Mouse (Mus musculus): ENCODE data around the gene Grip1. TPM values are rescaled to one million over a fixed set of nuclear protein-coding genes. Genes with fewer than 3 reads are reported as not detected.

The Grip1 gene
- polyA plus RNA-seq, 1 experiment from 2014 or later = 2.3 TPM

DNA sequence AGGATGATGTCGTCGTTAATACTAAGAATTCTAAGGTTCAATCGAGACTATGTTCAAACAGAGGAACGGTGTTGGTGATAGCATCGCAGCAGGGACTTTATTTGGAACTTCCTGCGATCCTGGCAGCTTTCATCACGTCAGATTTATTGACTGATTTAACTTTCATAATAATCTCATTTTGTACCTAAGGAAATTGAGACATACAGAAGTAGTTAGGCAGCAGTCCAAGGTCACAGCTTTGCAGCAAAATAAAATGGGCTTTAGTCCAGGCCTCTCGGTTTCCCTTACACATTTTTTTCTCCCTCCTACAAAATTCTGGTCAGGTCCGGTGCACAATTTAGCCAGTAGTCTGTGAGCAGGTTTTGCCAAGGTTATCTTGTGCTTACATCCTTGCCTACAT, 178.3 kb downstream of the Grip1 start:
- H3K4me3 ChIP-seq (replicated peaks) = no peak overlapping the region
- H3K9me3 ChIP-seq = no peaks in the 10 kb centered on the region
- no peaks in the 10 kb centered on the region for H3K36me3 ChIP-seq
- H3K4me2 ChIP-seq = no peak overlapping the region
- H3K27me3 ChIP-seq (replicated peaks) = no peaks in the 10 kb centered on the region
- 67% methylated on average over 9 of the region's 9 CpGs for WGBS
- H3K27ac ChIP-seq = no peak overlapping the region
- no peaks in the 10 kb centered on the region for H3K4me1 ChIP-seq
- no peak for ATAC-seq (ENCODE audit: insufficient read depth, low FRiP score, low read depth)
- H3K9ac ChIP-seq = no peak overlapping the region

DNA sequence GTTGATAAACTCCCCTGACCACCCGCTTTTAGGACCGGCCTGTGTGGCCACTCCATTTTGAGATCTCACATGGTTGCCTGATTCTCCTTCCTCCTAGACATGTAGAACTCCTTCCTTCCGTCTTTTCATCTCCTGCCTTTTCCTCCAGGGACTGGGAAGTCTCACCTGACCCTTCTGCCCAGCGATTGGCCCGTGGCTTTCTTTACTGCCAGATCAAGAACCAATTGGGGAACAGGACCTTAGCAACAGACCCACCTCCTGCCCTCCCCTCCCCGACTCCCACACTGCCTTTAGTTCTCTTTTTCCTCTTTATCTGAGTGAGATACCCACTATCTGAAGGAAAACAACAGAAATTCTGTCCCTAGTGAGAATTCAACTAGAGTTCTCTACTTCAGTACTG, 180.9 kb downstream of the Grip1 start:
- 57% methylated on average over 6 of the region's 6 CpGs for WGBS
- Histone ChIP-seq H3K4me3 (replicated peaks) (peak overlapping the region; percentile 14; the same call in 1 of the 2 replicates), H3K4me2 (peak overlapping the region; percentile 33; the same call in 1 of the 2 replicates), H3K9me3 (no peaks in the 10 kb centered on the region), H3K4me1 (no peaks in the 10 kb centered on the region), H3K9ac (no peak overlapping the region), H3K27ac (no peak overlapping the region), H3K36me3 (no peaks in the 10 kb centered on the region), H3K27me3 (replicated peaks) (no peaks in the 10 kb centered on the region)
- ATAC-seq (ENCODE audit: insufficient read depth, low FRiP score, low read depth) = peak; percentile 88

- no peak for ATAC-seq (ENCODE audit: insufficient read depth, low FRiP score, low read depth)
- Histone ChIP-seq H3K36me3 (no peaks in the 10 kb centered on the region), H3K27ac (no peak overlapping the region)
Observed at GRCm38 (mm10) chr10:119640534-119640933, 186.9 kb downstream of the Grip1 start.

GRCm38 (mm10) chr10:119641011-119641410, 187.4 kb downstream of the Grip1 start:
- no peaks in the 10 kb centered on the region for H3K4me1 ChIP-seq
- no peaks in the 10 kb centered on the region for H3K36me3 ChIP-seq
- H3K4me3 ChIP-seq (replicated peaks) = no peak overlapping the region
- H3K27me3 ChIP-seq (replicated peaks) = no peaks in the 10 kb centered on the region
- no peak for ATAC-seq (ENCODE audit: insufficient read depth, low FRiP score, low read depth)
- no peaks in the 10 kb centered on the region for H3K9me3 ChIP-seq
- no peak overlapping the region for H3K9ac ChIP-seq
- H3K4me2 ChIP-seq = no peak overlapping the region
- 75% methylated on average over 12 of the region's 12 CpGs for WGBS
- no peak overlapping the region for H3K27ac ChIP-seq

More at GRCm38 (mm10) chr10:119640534-119640933, 186.9 kb downstream of the Grip1 start:
- 70% methylated on average over 10 of the region's 10 CpGs for WGBS
- Histone ChIP-seq H3K4me3 (replicated peaks) (no peak overlapping the region), H3K9me3 (no peaks in the 10 kb centered on the region), H3K9ac (no peak overlapping the region), H3K4me2 (no peak overlapping the region), H3K4me1 (no peaks in the 10 kb centered on the region), H3K27me3 (replicated peaks) (no peaks in the 10 kb centered on the region)

DNA sequence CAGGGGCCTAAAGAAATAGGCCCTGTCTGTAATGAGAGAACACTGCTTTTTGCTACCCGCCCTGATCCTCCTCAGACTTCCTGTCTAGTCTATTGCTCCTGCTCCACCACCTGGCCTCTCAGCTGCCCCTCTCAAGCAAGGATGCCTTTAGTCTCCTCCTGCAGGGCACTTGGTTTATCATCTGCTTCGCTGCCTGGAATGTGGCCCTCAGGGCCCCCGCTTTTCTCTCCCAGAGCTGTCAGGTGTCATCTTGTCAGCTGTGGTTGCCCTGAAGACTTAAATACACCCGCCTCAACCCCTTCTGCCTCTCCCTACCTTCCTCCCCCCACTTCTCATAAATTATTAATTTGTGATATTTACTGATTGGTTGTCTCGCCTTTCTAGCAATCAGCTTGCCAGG, 190.7 kb downstream of the Grip1 start:
- no peaks in the 10 kb centered on the region for H3K36me3 ChIP-seq
- no peaks in the 10 kb centered on the region for H3K27me3 ChIP-seq (replicated peaks)
- no peak for ATAC-seq (ENCODE audit: insufficient read depth, low FRiP score, low read depth)
- H3K4me2 ChIP-seq = no peak overlapping the region
- no peak overlapping the region for H3K9ac ChIP-seq
- no peak overlapping the region for H3K4me3 ChIP-seq (replicated peaks)
- 40% methylated on average over 5 of the region's 5 CpGs for WGBS
- no peak overlapping the region for H3K27ac ChIP-seq
- no peaks in the 10 kb centered on the region for H3K4me1 ChIP-seq
- H3K9me3 ChIP-seq = no peaks in the 10 kb centered on the region

DNA sequence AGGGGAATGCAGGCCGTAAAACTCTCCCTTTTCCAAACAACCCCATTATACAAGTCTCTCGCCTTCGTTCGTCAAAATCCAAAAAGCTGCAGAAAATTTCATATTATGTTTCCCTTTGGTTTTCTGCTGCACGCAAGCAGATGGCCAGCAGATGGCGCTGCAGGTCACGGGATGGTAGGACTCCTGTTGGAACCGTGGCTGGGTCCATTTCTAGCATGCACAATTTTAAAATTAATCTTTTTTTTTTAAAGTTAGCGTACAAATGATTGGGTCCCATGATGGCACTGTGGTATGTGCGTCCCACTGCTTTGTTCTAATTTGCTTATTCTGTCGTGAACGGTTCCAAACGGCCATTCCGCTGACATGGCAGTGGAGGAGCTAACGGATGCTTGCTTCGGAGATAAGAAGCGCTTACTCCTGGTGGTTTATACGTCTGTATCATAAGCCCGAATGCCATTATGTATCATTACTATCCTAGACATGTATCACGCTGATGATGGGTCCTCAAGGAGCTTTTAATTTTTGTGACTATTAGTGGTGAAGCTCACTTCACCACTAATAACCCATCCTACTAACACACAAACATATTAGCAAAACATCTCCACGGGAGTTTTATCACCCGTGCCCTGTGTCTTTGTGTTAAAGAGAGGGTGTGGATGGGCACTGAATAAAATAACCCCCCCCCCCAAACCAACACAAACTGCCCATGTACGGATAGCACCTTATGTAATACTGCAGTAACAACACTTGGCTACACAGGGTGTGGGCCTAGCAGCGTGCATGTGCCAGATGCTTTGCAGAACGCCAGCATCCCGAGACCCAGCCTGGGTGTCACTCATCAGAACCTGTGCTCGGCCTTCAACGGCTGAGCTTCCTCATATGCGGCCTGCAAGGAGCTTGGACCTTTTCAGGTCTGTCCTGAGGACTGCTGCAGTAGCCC, 193.1 kb downstream of the Grip1 start:
- Histone ChIP-seq H3K4me1 (no peaks in the 10 kb centered on the region), H3K9ac (no peak overlapping the region), H3K27me3 (replicated peaks) (no peaks in the 10 kb centered on the region), H3K27ac (no peak overlapping the region), H3K4me3 (replicated peaks) (no peak overlapping the region), H3K36me3 (no peaks in the 10 kb centered on the region), H3K4me2 (no peak overlapping the region), H3K9me3 (no peaks in the 10 kb centered on the region)
- no peak for ATAC-seq (ENCODE audit: insufficient read depth, low FRiP score, low read depth)
- WGBS = 61% methylated on average over 29 of the region's 29 CpGs

GRCm38 (mm10) chr10:119660677-119661353, 207.2 kb downstream of the Grip1 start:
- Histone ChIP-seq H3K27ac (no peak overlapping the region), H3K27me3 (replicated peaks) (no peaks in the 10 kb centered on the region), H3K4me1 (no peaks in the 10 kb centered on the region), H3K4me3 (replicated peaks) (no peak overlapping the region), H3K9me3 (no peaks in the 10 kb centered on the region), H3K36me3 (no peaks in the 10 kb centered on the region), H3K9ac (no peak overlapping the region), H3K4me2 (no peak overlapping the region)
- ATAC-seq (ENCODE audit: insufficient read depth, low FRiP score, low read depth) = no peak
- WGBS = 54% methylated on average over 7 of the region's 7 CpGs

DNA sequence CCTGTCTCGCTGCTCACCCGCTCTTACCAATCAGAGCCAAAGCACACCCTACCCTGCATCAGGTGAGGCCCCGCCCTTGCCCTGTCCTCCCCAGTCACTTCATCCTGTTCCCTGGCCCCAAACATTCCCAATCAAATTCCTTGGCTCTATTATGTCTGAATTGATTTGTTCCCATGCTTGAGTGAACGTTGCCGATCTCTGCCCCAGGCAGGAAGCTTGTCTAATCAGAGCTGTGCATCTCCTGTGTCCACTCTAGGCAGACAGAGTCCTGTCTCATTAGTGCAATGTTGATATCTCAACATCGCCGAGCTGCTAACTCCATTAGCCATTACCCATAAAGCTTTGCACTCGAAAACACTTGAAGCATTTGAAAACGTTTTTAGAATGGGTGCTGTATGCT, 210.0 kb downstream of the Grip1 start:
- no peak overlapping the region for H3K9ac ChIP-seq
- no peaks in the 10 kb centered on the region for H3K4me1 ChIP-seq
- no peak overlapping the region for H3K4me2 ChIP-seq
- H3K9me3 ChIP-seq = no peaks in the 10 kb centered on the region
- no peak overlapping the region for H3K27ac ChIP-seq
- WGBS = 74% methylated on average over 9 of the region's 9 CpGs
- ATAC-seq (ENCODE audit: insufficient read depth, low FRiP score, low read depth) = no peak
- no peaks in the 10 kb centered on the region for H3K27me3 ChIP-seq (replicated peaks)
- no peak overlapping the region for H3K4me3 ChIP-seq (replicated peaks)
- no peaks in the 10 kb centered on the region for H3K36me3 ChIP-seq

- 65% methylated on average over 11 of the region's 11 CpGs for WGBS
Observed at GRCm38 (mm10) chr10:119666386-119666785, 212.8 kb downstream of the Grip1 start.

GRCm38 (mm10) chr10:119670456-119670855, 216.8 kb downstream of the Grip1 start:
- Histone ChIP-seq H3K4me1 (no peaks in the 10 kb centered on the region), H3K27ac (no peak overlapping the region), H3K9me3 (no peaks in the 10 kb centered on the region), H3K36me3 (no peaks in the 10 kb centered on the region), H3K4me3 (replicated peaks) (no peak overlapping the region), H3K27me3 (replicated peaks) (no peaks in the 10 kb centered on the region), H3K9ac (no peak overlapping the region), H3K4me2 (no peak overlapping the region)
- WGBS = 23% methylated on average over 7 of the region's 7 CpGs
- no peak for ATAC-seq (ENCODE audit: insufficient read depth, low FRiP score, low read depth)

More at GRCm38 (mm10) chr10:119666386-119666785, 212.8 kb downstream of the Grip1 start:
- Histone ChIP-seq H3K9me3 (no peaks in the 10 kb centered on the region), H3K4me3 (replicated peaks) (no peak overlapping the region), H3K36me3 (no peaks in the 10 kb centered on the region), H3K4me2 (no peak overlapping the region), H3K9ac (no peak overlapping the region), H3K4me1 (no peaks in the 10 kb centered on the region), H3K27ac (no peak overlapping the region), H3K27me3 (replicated peaks) (no peaks in the 10 kb centered on the region)
- no peak for ATAC-seq (ENCODE audit: insufficient read depth, low FRiP score, low read depth)

DNA sequence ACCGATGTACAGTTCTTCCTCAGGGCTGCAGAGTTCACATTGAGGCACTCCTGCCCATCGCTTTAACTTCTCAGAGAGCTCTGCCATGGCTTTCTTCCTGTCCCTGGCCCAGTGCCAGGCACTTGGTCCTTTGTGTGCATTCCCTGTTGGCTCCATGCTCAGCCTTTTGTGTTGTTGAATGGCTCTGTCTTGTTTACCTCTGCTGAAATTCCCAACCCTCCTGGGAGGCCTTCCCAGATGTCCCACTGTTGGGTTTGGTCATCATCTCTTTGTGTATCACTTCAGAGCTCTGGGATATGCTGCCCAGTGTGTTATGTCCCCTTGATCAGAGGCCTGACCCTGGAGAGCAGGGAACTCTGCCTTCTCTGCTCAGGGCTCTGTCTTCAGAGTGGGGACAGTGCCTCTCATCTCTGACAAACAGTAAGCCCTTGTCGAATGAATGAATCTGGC, 230.8 kb downstream of the Grip1 start:
- Histone ChIP-seq H3K4me3 (replicated peaks) (no peak overlapping the region), H3K27ac (no peak overlapping the region), H3K9ac (no peak overlapping the region), H3K4me1 (no peaks in the 10 kb centered on the region), H3K27me3 (replicated peaks) (no peaks in the 10 kb centered on the region), H3K4me2 (no peak overlapping the region), H3K9me3 (no peaks in the 10 kb centered on the region), H3K36me3 (no peaks in the 10 kb centered on the region)
- no peak for ATAC-seq (ENCODE audit: insufficient read depth, low FRiP score, low read depth)
- whole genome bisulfite sequencing = 52% methylated on average over 3 of the region's 3 CpGs

Measured in stomach, embryonic 15.5 days (tissue).